Mouse (Mus musculus) kidney, postnatal 0 days (tissue): Measurements from ENCODE around the gene Tldc1. TPM values are rescaled to one million over a fixed set of nuclear protein-coding genes. Genes with fewer than 3 reads are reported as not detected.
A peak's percentile ranks its signal among the peaks of the same experiment; 100 is the strongest.

Experiments
- ATAC-seq: fragments of 200-750 bp; cut with Nextera tagmentation; replicated peaks from 2 replicates; pipeline ENCODE4 v1.8.0; 2017; ENCODE audit warnings: low read depth, moderate number of reproducible peaks, moderate TSS enrichment, moderate library complexity; ENCODE audit not compliant: low FRiP score
- DNase-seq: peaks from one replicate; pipeline ENCODE4 v3.0.0-alpha.2; 2016; ENCODE audit warnings: low spot score
- H3K27ac ChIP-seq: fragments of 300-500 bp; sonication (generic); 2 replicates; pipeline ENCODE4 v1.5.1; 2014; ENCODE audit warnings: mild to moderate bottlenecking
- H3K27me3 ChIP-seq: fragments of 300-500 bp; sonication (generic); 2 replicates; pipeline ENCODE4 v1.6.1; 2014; ENCODE audit warnings: low read length, mixed read lengths; ENCODE audit not compliant: insufficient read depth
- H3K36me3 ChIP-seq: fragments of 300-500 bp; sonication (generic); 2 replicates; pipeline ENCODE4 v1.6.1; 2014; ENCODE audit warnings: low read length, mixed read lengths; ENCODE audit not compliant: insufficient read depth
- H3K4me1 ChIP-seq: fragments of 300-500 bp; sonication (generic); replicated peaks from 2 replicates; pipeline ENCODE4 v1.6.1; 2014; ENCODE audit warnings: antibody characterized with exemption, low read length, mixed read lengths; ENCODE audit not compliant: insufficient read depth
- H3K4me2 ChIP-seq: fragments of 300-500 bp; sonication (generic); 2 replicates; pipeline ENCODE4 v1.6.1; 2014; ENCODE audit warnings: mild to moderate bottlenecking, low read length, moderate library complexity, mixed read lengths
- H3K4me3 ChIP-seq: fragments of 300-500 bp; sonication (generic); replicated peaks from 2 replicates; pipeline ENCODE4 v1.5.1; 2014; ENCODE audit warnings: low read depth, low read length
- H3K9ac ChIP-seq: fragments of 300-500 bp; sonication (generic); 2 replicates; pipeline ENCODE4 v1.6.1; 2014; ENCODE audit warnings: low read depth, low read length
- H3K9me3 ChIP-seq: fragments of 300-500 bp; sonication (generic); replicated peaks from 2 replicates; pipeline ENCODE4 v1.6.1; 2016; ENCODE audit warnings: low read length, inconsistent platforms, mixed read lengths
- CTCF ChIP-seq: IDR thresholded peaks from 2 replicates; pipeline ENCODE4 v1.5.1; 2016; ENCODE audit warnings: antibody characterized with exemption, low read depth, mild to moderate bottlenecking, moderate library complexity
- WGBS: fragments of 180-500 bp; shearing (Covaris S2); extraction: QIAGEN DNeasy Blood & Tissue Kit; methylation state at CpG from one replicate; pipeline ENCODE4 v1.1.7; 2014; 5-methylcytosine and 5-hydroxymethylcytosine counted together
- polyA plus RNA-seq: library from polyadenylated mRNA; unstranded; fragments of >200 nt; fragmentation: Nextera tagmentation; extraction: Ambion mirVana; gene quantifications from 2 replicates; pipeline ENCODE4 v1.2.1, GENCODE M21; 2015

Tldc1 gene
- polyA plus RNA-seq, 1 experiment from 2014 or later, result 11.9 TPM

GRCm38 (mm10) chr8:119786871-119787270 is 8.7 kb upstream of the Tldc1 start:
- Histone ChIP-seq H3K4me1 (0 out of 2 replicates have a peak, but pooled peaks cover 6% of the 10 kb centered on the region), H3K36me3 (no peaks in the 10 kb centered on the region), H3K4me3 (no peak overlapping the region), H3K27ac (no peak overlapping the region), H3K4me2 (no peak overlapping the region), H3K27me3 (no peaks in the 10 kb centered on the region), H3K9ac (no peak overlapping the region), H3K9me3 (no peaks in the 10 kb centered on the region)
- WGBS, result 83% methylated on average over 3 of the region's 3 CpGs
- DNase-seq, result no peak
- no peak for ATAC-seq
- TF ChIP-seq CTCF, result no peak

- no peak for TF ChIP-seq CTCF
- no peaks in the 10 kb centered on the region for H3K27me3 ChIP-seq
- H3K27ac ChIP-seq, result no peak overlapping the region
- WGBS, result 51% methylated on average over 18 of the region's 18 CpGs
- ATAC-seq (no peak), DNase-seq (no peak)
- no peak overlapping the region for H3K4me2 ChIP-seq
- H3K36me3 ChIP-seq, result no peaks in the 10 kb centered on the region
- no peaks in the 10 kb centered on the region for H3K4me1 ChIP-seq
- H3K4me3 ChIP-seq, result no peak overlapping the region
- no peaks in the 10 kb centered on the region for H3K9me3 ChIP-seq
- H3K9ac ChIP-seq, result no peak overlapping the region
Observed at GRCm38 (mm10) chr8:119785764-119786405, 7.7 kb upstream of the Tldc1 start.

GRCm38 (mm10) chr8:119784676-119785075 is 6.5 kb upstream of the Tldc1 start:
- no peak for ATAC-seq
- Histone ChIP-seq H3K27ac (no peak overlapping the region), H3K27me3 (no peaks in the 10 kb centered on the region), H3K9me3 (no peaks in the 10 kb centered on the region), H3K4me3 (no peak overlapping the region), H3K36me3 (no peaks in the 10 kb centered on the region), H3K9ac (no peak overlapping the region), H3K4me1 (no peaks in the 10 kb centered on the region), H3K4me2 (no peak overlapping the region)
- no peak for DNase-seq
- 74% methylated on average over 7 of the region's 7 CpGs for WGBS
- no peak for TF ChIP-seq CTCF

GRCm38 (mm10) chr8:119784141-119784574 is 5.9 kb upstream of the Tldc1 start:
- Histone ChIP-seq H3K4me2 (no peak overlapping the region), H3K36me3 (no peaks in the 10 kb centered on the region), H3K9ac (no peak overlapping the region), H3K27me3 (no peaks in the 10 kb centered on the region), H3K4me3 (no peak overlapping the region), H3K27ac (no peak overlapping the region), H3K9me3 (no peaks in the 10 kb centered on the region), H3K4me1 (no peaks in the 10 kb centered on the region)
- no peak for ATAC-seq
- WGBS, result 52% methylated on average over 9 of the region's 9 CpGs
- DNase-seq, result no peak
- no peak for TF ChIP-seq CTCF

- WGBS, result 79% methylated on average over 6 of the region's 6 CpGs
- H3K4me3 ChIP-seq, result no peak overlapping the region
- H3K4me1 ChIP-seq, result no peaks in the 10 kb centered on the region
- TF ChIP-seq CTCF, result no peak
- DNase-seq, result no peak
- ATAC-seq, result no peak
- no peak overlapping the region for H3K27ac ChIP-seq
- no peaks in the 10 kb centered on the region for H3K36me3 ChIP-seq
- H3K9ac ChIP-seq, result no peak overlapping the region
- no peaks in the 10 kb centered on the region for H3K27me3 ChIP-seq
- no peaks in the 10 kb centered on the region for H3K9me3 ChIP-seq
- H3K4me2 ChIP-seq, result no peak overlapping the region
Observed at GRCm38 (mm10) chr8:119783579-119783978, 5.4 kb upstream of the Tldc1 start.

GRCm38 (mm10) chr8:119782715-119783114 is 4.5 kb upstream of the Tldc1 start:
- 3% methylated on average over 5 of the region's 5 CpGs for WGBS
- no peak for ATAC-seq
- TF ChIP-seq CTCF, result peak; percentile 96

More at GRCm38 (mm10) chr8:119782715-119783114, 4.5 kb upstream of the Tldc1 start:
- Histone ChIP-seq H3K9me3 (no peaks in the 10 kb centered on the region), H3K4me3 (no peak overlapping the region), H3K27me3 (no peaks in the 10 kb centered on the region), H3K36me3 (no peaks in the 10 kb centered on the region), H3K4me1 (peaks cover 2% of the 10 kb centered on the region; the same call in 1 of the 2 replicates), H3K4me2 (no peak overlapping the region), H3K27ac (no peak overlapping the region), H3K9ac (no peak overlapping the region)
- DNase-seq, result peak; percentile 90
